Comparison of ENCODE assay signal across 17 mouse cellular contexts in genomic region chr1:159833646-159834338, GRCm38 (mm10).
"Had no signal": no experiment of that assay in that cellular context is flagged by ENCODE, and none has a peak within 500 bp of the region (broad histone marks: within the 10 kb centered on the region; RNA-seq: fewer than 3 reads in every experiment).

No protein-coding gene starts in this region.

- H3K36me3 ChIP-seq: lung, embryonic 15.5 days; midbrain, embryonic 10.5 days; midbrain, embryonic 13.5 days; midbrain, embryonic 15.5 days; neural tube, embryonic 12.5 days; stomach, embryonic 15.5 days had no signal

- ATAC-seq: liver, postnatal 0 days; lung, postnatal 0 days; midbrain, embryonic 13.5 days; midbrain, embryonic 15.5 days had no signal

- DNase-seq: liver, postnatal 0 days; lung, adult 2 months; lung, postnatal 14 days; lung, postnatal 36 days; right cerebral cortex, postnatal 14 days; thymus, adult 2 months; thymus, postnatal 25 days; thymus, postnatal 4 days had no signal

- H3K27ac ChIP-seq: lung, embryonic 15.5 days; macrophage; midbrain, embryonic 10.5 days; midbrain, embryonic 13.5 days; midbrain, embryonic 15.5 days; neural tube, embryonic 12.5 days; stomach, embryonic 15.5 days; stomach, postnatal 0 days had no signal

- H3K9me3 ChIP-seq: lung, embryonic 15.5 days; midbrain, embryonic 10.5 days; midbrain, embryonic 13.5 days; midbrain, embryonic 15.5 days; neural tube, embryonic 12.5 days; stomach, embryonic 15.5 days had no signal

- H3K9ac ChIP-seq: liver, postnatal 0 days; lung, embryonic 15.5 days; midbrain, embryonic 13.5 days; midbrain, embryonic 15.5 days; neural tube, embryonic 12.5 days; stomach, embryonic 15.5 days had no signal

- H3K4me1 ChIP-seq: lung, embryonic 15.5 days; neural tube, embryonic 12.5 days; stomach, embryonic 15.5 days had no signal

- H3K4me3 ChIP-seq: lung, embryonic 15.5 days; midbrain, embryonic 10.5 days; midbrain, embryonic 13.5 days; midbrain, embryonic 15.5 days; neural tube, embryonic 12.5 days; stomach, embryonic 15.5 days had no signal

- H3K4me2 ChIP-seq: lung, embryonic 15.5 days; midbrain, embryonic 13.5 days; midbrain, embryonic 15.5 days; neural tube, embryonic 12.5 days; stomach, embryonic 15.5 days had no signal

- H3K27me3 ChIP-seq: lung, embryonic 15.5 days; midbrain, embryonic 15.5 days; neural tube, embryonic 12.5 days; stomach, embryonic 15.5 days had no signal
